Mouse (Mus musculus) splenic B cell, adult 2 months (primary cell): ENCODE measurements around the gene Ldoc1.
A peak's percentile ranks its signal among the peaks of the same experiment; 100 is the strongest.

Experiments
- DNase-seq: peaks from one replicate; pipeline ENCODE4 v3.0.0-alpha.2; 2011; ENCODE audit warnings: low read depth, low spot score
- H3K27me3 ChIP-seq: 2 replicates; pipeline ENCODE4 v1.6.1; 2012; ENCODE audit warnings: mild to moderate bottlenecking, low read length, moderate library complexity, mixed read lengths; ENCODE audit not compliant: control insufficient read depth, poor library complexity, insufficient read depth, severe bottlenecking
- H3K36me3 ChIP-seq: 2 replicates; pipeline ENCODE4 v1.6.1; 2012; ENCODE audit warnings: mild to moderate bottlenecking, low read length, moderate library complexity, mixed read lengths; ENCODE audit not compliant: control insufficient read depth, poor library complexity, insufficient read depth, severe bottlenecking

The Ldoc1 gene

GRCm38 (mm10) chrX:61709302-61710033 lies at the start of gene Ldoc1:
Gene Ldoc1, plus strand, starts transcription at chrX:61709497.
- H3K36me3 ChIP-seq: no peaks in the 10 kb centered on the region
- no peaks in the 10 kb centered on the region for H3K27me3 ChIP-seq
- DNase-seq: no peak

DNA sequence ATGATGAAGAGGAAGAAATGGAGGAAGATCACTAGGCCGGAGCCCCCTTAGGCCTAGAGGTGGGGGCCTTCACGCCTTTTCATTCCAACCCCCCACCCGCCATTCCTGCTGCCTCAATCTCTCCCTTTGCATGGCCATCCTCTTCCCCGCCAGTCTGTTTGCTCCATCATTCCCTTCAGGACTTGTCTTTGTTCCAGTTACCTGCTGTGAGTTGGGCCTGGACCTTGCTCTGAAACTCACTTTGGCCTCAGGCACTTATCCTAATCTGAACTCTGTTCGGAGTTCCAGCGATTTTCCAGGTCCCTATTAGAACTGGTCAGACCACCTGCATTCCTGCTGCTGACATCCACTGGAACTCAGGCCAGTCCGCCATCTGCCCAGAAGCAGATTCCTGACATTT lies 834 bp downstream of the Ldoc1 start:
- no peaks in the 10 kb centered on the region for H3K36me3 ChIP-seq

GRCm38 (mm10) chrX:61722281-61723028 lies 13.2 kb downstream of the Ldoc1 start:
- DNase-seq: peak; percentile 55
- no peaks in the 10 kb centered on the region for H3K36me3 ChIP-seq

More for the DNA sequence above, 834 bp downstream of the Ldoc1 start:
- no peak for DNase-seq
- H3K27me3 ChIP-seq: no peaks in the 10 kb centered on the region

GRCm38 (mm10) chrX:61723029-61723980 lies 14.0 kb downstream of the Ldoc1 start:
- Histone ChIP-seq H3K27me3 (no peaks in the 10 kb centered on the region), H3K36me3 (no peaks in the 10 kb centered on the region)
- peak; percentile 30 for DNase-seq

More at GRCm38 (mm10) chrX:61722281-61723028, 13.2 kb downstream of the Ldoc1 start:
- H3K27me3 ChIP-seq: no peaks in the 10 kb centered on the region

DNA sequence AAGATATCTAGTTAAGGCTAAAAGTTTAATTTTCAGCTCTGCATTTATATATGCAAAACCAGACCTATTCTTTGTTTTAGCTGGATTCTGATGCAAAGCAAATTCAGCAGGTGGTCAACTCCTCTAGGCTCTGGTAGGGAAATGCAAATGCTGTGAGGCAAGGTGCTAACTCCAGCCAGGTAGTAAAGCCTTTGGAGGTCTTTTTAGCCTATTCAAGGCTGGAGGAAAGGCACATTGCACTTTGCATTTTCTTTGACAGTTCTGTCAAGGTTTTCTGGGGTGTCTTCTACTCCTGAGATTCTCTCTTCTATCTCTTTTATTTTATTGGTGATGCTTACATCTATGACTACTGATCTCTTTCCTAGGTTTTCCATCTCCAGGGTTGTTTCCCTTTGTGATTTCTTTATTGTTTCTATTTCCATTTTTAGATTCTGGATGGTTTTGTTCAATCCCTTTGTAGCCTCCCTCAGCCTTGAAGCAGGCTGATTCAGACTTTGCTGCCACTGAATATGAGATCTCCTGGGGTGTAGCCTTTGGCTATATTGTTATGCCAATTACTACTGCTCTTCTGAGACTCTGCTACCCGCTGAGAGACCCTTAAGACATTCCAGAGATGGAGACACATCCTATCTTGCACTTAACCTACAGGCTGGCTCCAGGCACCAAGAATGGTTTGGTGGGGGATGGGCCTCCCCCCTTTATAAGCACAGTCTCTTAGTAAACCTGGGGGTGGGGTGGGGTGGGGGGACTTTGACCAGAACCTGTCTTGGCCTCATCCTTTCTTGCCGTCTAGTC lies 18.4 kb downstream of the Ldoc1 start:
- Histone ChIP-seq H3K36me3 (no peaks in the 10 kb centered on the region), H3K27me3 (no peaks in the 10 kb centered on the region)
- no peak for DNase-seq
